Mouse (Mus musculus): ENCODE data around the gene Icam5. TPM values are rescaled to one million over a fixed set of nuclear protein-coding genes. Genes with fewer than 3 reads are reported as not detected.
"Not testable (repeated sequence)": the region's sequence is repeated elsewhere in the genome, so short reads cannot be mapped to it uniquely, and the experiment has no call there.

Icam5 gene
- polyA plus RNA-seq, 1 experiment from 2014 or later = 0.21 TPM

GRCm38 (mm10) chr9:21000811-21001210 is 31.1 kb upstream of the Icam5 start:
- Histone ChIP-seq H3K9ac (no peak overlapping the region), H3K36me3 (peaks cover 13% of the 10 kb centered on the region), H3K27me3 (no peaks in the 10 kb centered on the region), H3K9me3 (replicated peaks) (no peaks in the 10 kb centered on the region), H3K4me2 (no peak overlapping the region), H3K27ac (no peak overlapping the region; the same call in 1 of the 2 replicates), H3K4me3 (replicated peaks) (no peak overlapping the region), H3K4me1 (replicated peaks) (peaks cover 50% of the 10 kb centered on the region)
- DNase-seq (no peak), ATAC-seq (ENCODE audit: low read depth) (no peak)

- Histone ChIP-seq H3K27ac (0 out of 2 replicates have a peak overlapping the region, but pooled peaks have one; percentile 45), H3K36me3 (peaks cover 22% of the 10 kb centered on the region), H3K9ac (no peak overlapping the region), H3K4me3 (replicated peaks) (no peak overlapping the region; the same call in 1 of the 2 replicates), H3K4me2 (peak overlapping the region; percentile 87), H3K4me1 (replicated peaks) (peaks cover 48% of the 10 kb centered on the region), H3K9me3 (replicated peaks) (no peaks in the 10 kb centered on the region), H3K27me3 (no peaks in the 10 kb centered on the region)
- 66% methylated on average over 6 of the region's 6 CpGs for WGBS (ENCODE audit: insufficient replicate concordance)
- ATAC-seq (ENCODE audit: low read depth) (no peak), DNase-seq (no peak)
Observed at GRCm38 (mm10) chr9:21001651-21002200, 30.1 kb upstream of the Icam5 start.

- 13% methylated on average over 7 of the region's 7 CpGs for WGBS (ENCODE audit: insufficient replicate concordance)
- Histone ChIP-seq H3K27ac (peak overlapping the region; percentile 83), H3K4me3 (replicated peaks) (peak overlapping the region; percentile 82), H3K36me3 (peaks cover 27% of the 10 kb centered on the region), H3K9me3 (replicated peaks) (no peaks in the 10 kb centered on the region), H3K4me2 (peak overlapping the region; percentile 87), H3K27me3 (no peaks in the 10 kb centered on the region), H3K4me1 (replicated peaks) (peaks cover 45% of the 10 kb centered on the region), H3K9ac (peak overlapping the region; percentile 81)
- no peak for DNase-seq
- peak; percentile 22 for ATAC-seq (ENCODE audit: low read depth)
Observed at GRCm38 (mm10) chr9:21002270-21002626, 29.6 kb upstream of the Icam5 start.

GRCm38 (mm10) chr9:21002627-21003551 is 29.0 kb upstream of the Icam5 start, which contains the start of gene Mrpl4:
Gene Mrpl4, plus strand, starts transcription at chr9:21002738.
- WGBS (ENCODE audit: insufficient replicate concordance) = under 1% methylated on average over 72 of the region's 72 CpGs
- Histone ChIP-seq H3K9me3 (replicated peaks) (no peaks in the 10 kb centered on the region), H3K4me2 (peak within 1 kb of the TSS; percentile 87)

GRCm38 (mm10) chr9:21007313-21007952 is 24.4 kb upstream of the Icam5 start:
- Histone ChIP-seq H3K4me1 (replicated peaks) (peaks cover 39% of the 10 kb centered on the region), H3K27me3 (no peaks in the 10 kb centered on the region), H3K9me3 (replicated peaks) (no peaks in the 10 kb centered on the region), H3K27ac (no peak overlapping the region), H3K4me3 (replicated peaks) (no peak overlapping the region), H3K4me2 (no peak overlapping the region), H3K36me3 (peaks cover 46% of the 10 kb centered on the region), H3K9ac (no peak overlapping the region)
- no peak for DNase-seq
- ATAC-seq (ENCODE audit: low read depth) = no peak
- WGBS (ENCODE audit: insufficient replicate concordance) = 86% methylated on average over 10 of the region's 10 CpGs

More at GRCm38 (mm10) chr9:21002627-21003551, 29.0 kb upstream of the Icam5 start, which contains the start of gene Mrpl4:
- peaks cover 34% of the 10 kb centered on the region for H3K36me3 ChIP-seq
- H3K27me3 ChIP-seq = no peaks in the 10 kb centered on the region
- ATAC-seq (ENCODE audit: low read depth) (peak; percentile 84), DNase-seq (peak; percentile 81)
- H3K9ac ChIP-seq = peak within 1 kb of the TSS; percentile 81
- peak within 1 kb of the TSS; percentile 83 for H3K27ac ChIP-seq
- peaks cover 38% of the 10 kb centered on the region for H3K4me1 ChIP-seq (replicated peaks)
- H3K4me3 ChIP-seq (replicated peaks) = peak within 1 kb of the TSS; percentile 82

GRCm38 (mm10) chr9:21008007-21008406 is 23.9 kb upstream of the Icam5 start:
- ATAC-seq (ENCODE audit: low read depth) (no peak), DNase-seq (no peak)
- Histone ChIP-seq H3K4me2 (no peak overlapping the region), H3K36me3 (peaks cover 46% of the 10 kb centered on the region), H3K4me1 (replicated peaks) (peaks cover 45% of the 10 kb centered on the region), H3K27me3 (no peaks in the 10 kb centered on the region), H3K9me3 (replicated peaks) (no peaks in the 10 kb centered on the region), H3K27ac (0 out of 2 replicates have a peak overlapping the region, but pooled peaks have one; percentile 22), H3K9ac (no peak overlapping the region), H3K4me3 (replicated peaks) (no peak overlapping the region)
- WGBS (ENCODE audit: insufficient replicate concordance) = 70% methylated on average over 7 of the region's 7 CpGs

- 46% methylated on average over 2 of the region's 2 CpGs for WGBS (ENCODE audit: insufficient replicate concordance)
- peak overlapping the region; percentile 43; the same call in 1 of the 2 replicates for H3K27ac ChIP-seq
Observed at GRCm38 (mm10) chr9:21010362-21010761, 21.5 kb upstream of the Icam5 start.

GRCm38 (mm10) chr9:21010939-21011541 is 20.8 kb upstream of the Icam5 start:
- WGBS (ENCODE audit: insufficient replicate concordance) = 66% methylated on average over 9 of the region's 9 CpGs
- DNase-seq; H3K9ac ChIP-seq; ATAC-seq (ENCODE audit: low read depth); H3K9me3 ChIP-seq (replicated peaks); H3K4me3 ChIP-seq (replicated peaks); H3K4me2 ChIP-seq: not testable (repeated sequence)
- Histone ChIP-seq H3K27me3 (peaks cover 23% of the 10 kb centered on the region), H3K27ac (peak overlapping the region; percentile 43; the same call in 1 of the 2 replicates), H3K4me1 (replicated peaks) (peaks cover 40% of the 10 kb centered on the region), H3K36me3 (peaks cover 31% of the 10 kb centered on the region)

More at GRCm38 (mm10) chr9:21010362-21010761, 21.5 kb upstream of the Icam5 start:
- peaks cover 34% of the 10 kb centered on the region for H3K4me1 ChIP-seq (replicated peaks)
- DNase-seq (no peak), ATAC-seq (ENCODE audit: low read depth) (no peak)
- H3K4me3 ChIP-seq (replicated peaks) = no peak overlapping the region
- H3K4me2 ChIP-seq = no peak overlapping the region
- H3K9me3 ChIP-seq (replicated peaks) = no peaks in the 10 kb centered on the region
- H3K27me3 ChIP-seq = peaks cover 16% of the 10 kb centered on the region
- peaks cover 36% of the 10 kb centered on the region for H3K36me3 ChIP-seq
- no peak overlapping the region for H3K9ac ChIP-seq

GRCm38 (mm10) chr9:21011846-21012312 is 20.0 kb upstream of the Icam5 start:
- peaks cover 31% of the 10 kb centered on the region for H3K27me3 ChIP-seq
- H3K9ac ChIP-seq = peak overlapping the region; percentile 34
- ATAC-seq (ENCODE audit: low read depth) (peak; percentile 31; the same call in 1 of the 2 replicates), DNase-seq (no peak)
- H3K4me3 ChIP-seq (replicated peaks) = no peak overlapping the region
- H3K4me2 ChIP-seq = 0 out of 2 replicates have a peak overlapping the region, but pooled peaks have one; percentile 2
- H3K4me1 ChIP-seq (replicated peaks) = peaks cover 47% of the 10 kb centered on the region
- peaks cover 22% of the 10 kb centered on the region for H3K36me3 ChIP-seq
- H3K27ac ChIP-seq = peak overlapping the region; percentile 39
- H3K9me3 ChIP-seq (replicated peaks) = no peaks in the 10 kb centered on the region
- 14% methylated on average over 5 of the region's 5 CpGs for WGBS (ENCODE audit: insufficient replicate concordance)

- H3K27ac ChIP-seq = peak overlapping the region; percentile 39; the same call in 1 of the 2 replicates
- 10% methylated on average over 1 of the region's 1 CpGs for WGBS (ENCODE audit: insufficient replicate concordance)
- ATAC-seq (ENCODE audit: low read depth) = no peak
Observed at GRCm38 (mm10) chr9:21012368-21012767, 19.5 kb upstream of the Icam5 start.

More at GRCm38 (mm10) chr9:21012368-21012767, 19.5 kb upstream of the Icam5 start:
- 0 out of 2 replicates have a peak overlapping the region, but pooled peaks have one; percentile 2 for H3K4me2 ChIP-seq
- peaks cover 52% of the 10 kb centered on the region for H3K4me1 ChIP-seq (replicated peaks)
- peak overlapping the region; percentile 34; the same call in 1 of the 2 replicates for H3K9ac ChIP-seq
- no peak overlapping the region for H3K4me3 ChIP-seq (replicated peaks)
- no peak for DNase-seq
- no peaks in the 10 kb centered on the region for H3K9me3 ChIP-seq (replicated peaks)
- H3K27me3 ChIP-seq = peaks cover 36% of the 10 kb centered on the region
- H3K36me3 ChIP-seq = peaks cover 17% of the 10 kb centered on the region

All from liver, embryonic 13.5 days (tissue).